Mouse (Mus musculus) hindbrain, embryonic 15.5 days (tissue): ENCODE measurements around the gene Zmiz1. TPM values are rescaled to one million over a fixed set of nuclear protein-coding genes. Genes with fewer than 3 reads are reported as not detected.

ENCODE experiments used
- ATAC-seq: fragments of 200-750 bp; cut with Nextera tagmentation; 2 replicates; pipeline ENCODE4 v1.8.0; 2017; ENCODE audit warnings: low read depth, moderate number of reproducible peaks, moderate TSS enrichment; ENCODE audit not compliant: low FRiP score
- H3K27ac ChIP-seq: fragments of 300-500 bp; sonication (generic); replicated peaks from 2 replicates; pipeline ENCODE4 v1.5.1; 2015; ENCODE audit warnings: mild to moderate bottlenecking, inconsistent platforms
- H3K27me3 ChIP-seq: fragments of 300-500 bp; sonication (generic); 2 replicates; pipeline ENCODE4 v1.6.1; 2015; ENCODE audit warnings: control low read depth, inconsistent platforms
- H3K36me3 ChIP-seq: fragments of 300-500 bp; sonication (generic); 2 replicates; pipeline ENCODE4 v1.6.1; 2015; ENCODE audit warnings: control low read depth, inconsistent platforms
- H3K4me1 ChIP-seq: fragments of 300-500 bp; sonication (generic); replicated peaks from 2 replicates; pipeline ENCODE4 v1.6.1; 2015; ENCODE audit warnings: control low read depth, inconsistent platforms
- H3K4me2 ChIP-seq: fragments of 300-500 bp; sonication (generic); 2 replicates; pipeline ENCODE4 v1.6.1; 2015; ENCODE audit warnings: moderate library complexity, mild to moderate bottlenecking, inconsistent platforms
- H3K4me3 ChIP-seq: fragments of 300-500 bp; sonication (generic); 2 replicates; pipeline ENCODE4 v1.5.1; 2015; ENCODE audit warnings: mild to moderate bottlenecking, inconsistent platforms
- H3K9ac ChIP-seq: fragments of 300-500 bp; sonication (generic); 2 replicates; pipeline ENCODE4 v1.6.1; 2015; ENCODE audit warnings: inconsistent platforms
- H3K9me3 ChIP-seq: fragments of 300-500 bp; sonication (generic); 2 replicates; pipeline ENCODE4 v1.6.1; 2016; ENCODE audit warnings: control low read depth, inconsistent platforms
- WGBS: fragments of 180-500 bp; shearing (Covaris S2); methylation state at CpG from one replicate; pipeline ENCODE4 v1.1.7; 2015; 5-methylcytosine and 5-hydroxymethylcytosine counted together
- polyA plus RNA-seq: library from polyadenylated mRNA; unstranded; fragments of >200 nt; fragmentation: Nextera tagmentation; extraction: Ambion mirVana; gene quantifications from 2 replicates; pipeline ENCODE4 v1.2.1, GENCODE M21; 2015

Gene Zmiz1
- polyA plus RNA-seq, 1 experiment from 2014 or later: 70.9 TPM

DNA sequence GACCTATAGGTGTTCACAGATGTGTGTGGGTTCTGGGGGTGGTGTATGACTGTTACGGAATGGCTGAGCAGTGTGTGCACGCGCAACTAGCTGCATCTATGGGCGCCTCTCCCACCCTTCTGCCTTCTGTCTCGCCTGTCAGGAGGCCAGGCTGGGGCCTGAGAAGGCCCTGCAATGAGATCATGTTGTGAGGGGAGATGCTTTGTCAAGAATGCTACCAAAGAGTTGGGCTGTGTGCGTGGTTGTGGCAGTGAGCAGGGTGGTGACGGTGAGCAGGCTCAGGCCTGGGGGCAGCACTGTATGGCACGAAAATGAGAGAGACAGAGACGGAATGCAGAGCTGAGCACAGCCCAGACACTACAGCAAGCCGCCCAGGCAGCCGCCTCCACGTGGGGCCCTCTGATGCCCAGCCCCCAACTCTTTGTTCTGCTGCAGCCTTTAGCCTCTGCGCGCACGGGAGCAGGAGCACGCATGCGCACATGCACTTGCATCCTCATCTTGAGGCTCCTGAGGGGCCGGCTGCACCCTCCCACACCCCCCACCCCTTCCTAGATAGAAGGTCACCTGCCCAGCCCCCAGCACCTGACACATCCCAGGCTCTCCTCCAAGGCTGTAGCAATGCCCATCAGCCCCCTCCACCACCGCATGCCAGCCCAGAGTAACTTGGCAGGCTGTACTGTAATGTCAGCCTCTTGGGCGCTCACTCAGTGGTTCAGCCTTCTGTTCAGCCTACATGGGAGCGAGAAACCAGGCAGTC is 126.7 kb downstream of the Zmiz1 start:
- Histone ChIP-seq H3K4me2 (peak overlapping the region; percentile 33), H3K36me3 (peaks cover 9% of the 10 kb centered on the region; the same call in 1 of the 2 replicates), H3K4me3 (no peak overlapping the region), H3K9me3 (no peaks in the 10 kb centered on the region), H3K9ac (peak overlapping the region; percentile 40), H3K27me3 (no peaks in the 10 kb centered on the region), H3K27ac (peak overlapping the region; percentile 99), H3K4me1 (peaks cover 71% of the 10 kb centered on the region)
- ATAC-seq: peak; percentile 88
- 12% methylated on average over 21 of the region's 21 CpGs for WGBS

- 14% methylated on average over 10 of the region's 10 CpGs for WGBS
- Histone ChIP-seq H3K9me3 (no peaks in the 10 kb centered on the region), H3K4me3 (no peak overlapping the region), H3K36me3 (peaks cover 9% of the 10 kb centered on the region; the same call in 1 of the 2 replicates), H3K9ac (peak overlapping the region; percentile 29), H3K27me3 (no peaks in the 10 kb centered on the region), H3K4me1 (peaks cover 73% of the 10 kb centered on the region), H3K27ac (peak overlapping the region; percentile 99), H3K4me2 (peak overlapping the region; percentile 33)
- no peak for ATAC-seq
Measured at GRCm38 (mm10) chr14:25586846-25587486, 128.0 kb downstream of the Zmiz1 start.

DNA sequence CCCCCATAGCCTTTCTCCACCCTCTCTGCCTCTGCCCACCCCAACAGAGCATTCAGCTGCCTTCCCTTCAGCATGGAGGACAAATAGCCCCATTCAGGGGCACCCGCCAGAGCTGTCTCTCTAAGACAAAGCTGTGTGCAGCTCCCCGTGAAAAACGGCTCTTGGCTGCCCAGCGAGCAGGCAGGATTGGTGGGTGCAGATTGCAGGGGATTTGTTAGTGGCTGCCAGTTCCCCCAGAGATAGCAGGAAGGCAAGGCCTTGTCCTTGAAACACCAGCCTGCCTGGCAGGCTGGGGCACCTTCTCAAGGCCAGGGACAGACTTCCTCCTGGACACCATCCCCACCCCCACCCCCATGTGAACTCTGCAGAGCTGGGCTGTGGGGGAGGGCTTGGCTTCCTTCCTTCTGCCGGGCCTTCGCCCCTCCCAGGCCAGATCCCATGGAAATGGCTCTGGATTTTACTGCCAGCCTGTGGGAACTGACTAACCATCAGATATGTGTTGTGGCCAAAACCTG is 128.6 kb downstream of the Zmiz1 start:
- H3K4me2 ChIP-seq: peak overlapping the region; percentile 33
- peak overlapping the region; percentile 29 for H3K9ac ChIP-seq
- no peaks in the 10 kb centered on the region for H3K27me3 ChIP-seq
- H3K4me1 ChIP-seq: peaks cover 76% of the 10 kb centered on the region
- H3K9me3 ChIP-seq: no peaks in the 10 kb centered on the region
- H3K4me3 ChIP-seq: no peak overlapping the region
- H3K27ac ChIP-seq: peak overlapping the region; percentile 99
- H3K36me3 ChIP-seq: peaks cover 4% of the 10 kb centered on the region; the same call in 1 of the 2 replicates
- WGBS: 1% methylated on average over 6 of the region's 6 CpGs
- peak; percentile 64 for ATAC-seq

- peaks cover 82% of the 10 kb centered on the region for H3K4me1 ChIP-seq
- peak overlapping the region; percentile 29 for H3K9ac ChIP-seq
- ATAC-seq: no peak
- H3K27ac ChIP-seq: peak overlapping the region; percentile 99
- no peak overlapping the region for H3K4me3 ChIP-seq
- H3K9me3 ChIP-seq: no peaks in the 10 kb centered on the region
- H3K36me3 ChIP-seq: no peaks in the 10 kb centered on the region
- 21% methylated on average over 2 of the region's 2 CpGs for WGBS
- no peaks in the 10 kb centered on the region for H3K27me3 ChIP-seq
- H3K4me2 ChIP-seq: no peak overlapping the region
Measured at GRCm38 (mm10) chr14:25588156-25588555, 129.2 kb downstream of the Zmiz1 start.

DNA sequence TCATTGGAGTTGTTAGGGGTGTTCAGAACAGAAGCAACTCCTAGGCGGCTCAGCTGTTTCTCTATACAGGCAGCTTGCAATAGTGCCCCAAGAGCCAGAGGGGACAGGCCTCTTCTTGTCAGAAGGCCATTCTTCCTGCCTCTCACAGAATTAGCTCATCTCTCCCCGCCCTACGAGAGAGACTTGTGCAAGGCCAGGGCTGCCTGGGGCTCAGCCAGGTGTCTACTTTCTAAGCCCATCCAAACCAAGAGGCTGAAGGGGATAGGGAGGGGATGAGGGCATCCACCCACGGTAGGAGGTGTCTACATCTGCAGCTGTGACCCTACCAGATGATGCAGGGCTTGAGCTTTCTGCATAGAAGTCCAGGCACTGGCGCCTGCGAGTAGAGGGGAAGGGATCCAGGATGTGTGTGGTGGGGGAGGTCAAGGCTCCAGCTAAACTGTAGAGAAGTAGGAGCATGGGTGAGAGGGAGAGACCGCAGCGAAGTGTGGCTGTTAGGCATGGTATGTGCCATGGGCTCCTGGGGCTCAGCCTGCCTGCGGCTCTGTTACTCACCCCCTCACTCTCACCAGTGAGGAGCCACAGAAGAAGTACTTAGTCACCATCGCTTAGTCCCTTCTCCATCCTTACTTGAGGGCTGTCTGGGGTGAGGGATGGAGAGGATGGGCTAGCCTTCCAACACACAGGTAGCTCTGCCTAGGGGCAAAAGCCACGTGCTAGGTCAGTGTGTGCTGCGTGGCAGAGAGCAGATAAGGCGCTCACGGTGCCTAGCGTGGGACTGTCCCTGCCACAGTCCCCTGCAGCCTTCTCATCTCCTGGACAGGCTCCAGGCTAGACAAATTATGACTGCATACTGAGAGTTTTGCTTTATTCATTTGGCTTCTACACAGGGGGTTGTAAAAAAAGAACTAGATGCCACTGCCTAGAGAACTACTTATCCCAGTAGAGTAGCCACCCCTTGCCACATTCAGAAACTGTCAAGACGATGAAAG is 130.3 kb downstream of the Zmiz1 start:
- no peak overlapping the region for H3K9ac ChIP-seq
- H3K4me2 ChIP-seq: no peak overlapping the region
- peak overlapping the region; percentile 99 for H3K27ac ChIP-seq
- peaks cover 86% of the 10 kb centered on the region for H3K4me1 ChIP-seq
- H3K4me3 ChIP-seq: no peak overlapping the region
- H3K27me3 ChIP-seq: no peaks in the 10 kb centered on the region
- no peaks in the 10 kb centered on the region for H3K9me3 ChIP-seq
- ATAC-seq: no peak
- WGBS: 43% methylated on average over 16 of the region's 16 CpGs
- no peaks in the 10 kb centered on the region for H3K36me3 ChIP-seq

DNA sequence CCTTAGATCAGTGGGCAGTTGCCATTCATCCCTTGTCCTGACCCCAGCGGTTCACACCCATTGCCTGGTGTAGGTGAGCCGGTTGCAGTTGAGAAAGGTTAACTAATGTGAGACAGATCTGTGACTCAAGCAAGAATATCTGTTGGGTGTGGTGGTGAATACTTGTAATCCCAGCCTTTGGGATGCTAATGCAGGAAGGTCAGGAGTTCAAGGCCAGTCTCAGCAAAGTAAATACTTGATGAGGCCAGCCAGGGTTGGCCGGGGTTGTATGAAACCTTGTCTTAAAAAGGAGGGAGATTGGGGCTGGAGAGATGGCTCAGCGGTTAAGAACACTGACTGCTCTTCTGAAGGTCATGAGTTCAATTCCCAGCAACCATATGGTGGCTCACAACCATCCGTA is 132.0 kb downstream of the Zmiz1 start:
- H3K27me3 ChIP-seq: no peaks in the 10 kb centered on the region
- no peak for ATAC-seq
- H3K9me3 ChIP-seq: no peaks in the 10 kb centered on the region
- peaks cover 75% of the 10 kb centered on the region for H3K4me1 ChIP-seq
- H3K4me3 ChIP-seq: no peak overlapping the region
- H3K36me3 ChIP-seq: no peaks in the 10 kb centered on the region
- WGBS: 71% methylated on average over 5 of the region's 5 CpGs
- no peak overlapping the region for H3K9ac ChIP-seq
- no peak overlapping the region for H3K4me2 ChIP-seq
- H3K27ac ChIP-seq: no peak overlapping the region

GRCm38 (mm10) chr14:25591426-25591825 is 132.4 kb downstream of the Zmiz1 start:
- Histone ChIP-seq H3K27me3 (no peaks in the 10 kb centered on the region), H3K4me2 (no peak overlapping the region), H3K27ac (no peak overlapping the region), H3K4me3 (no peak overlapping the region), H3K4me1 (peaks cover 71% of the 10 kb centered on the region), H3K9ac (no peak overlapping the region), H3K36me3 (no peaks in the 10 kb centered on the region), H3K9me3 (no peaks in the 10 kb centered on the region)
- WGBS: 93% methylated on average over 1 of the region's 1 CpGs
- no peak for ATAC-seq

GRCm38 (mm10) chr14:25592522-25592921 is 133.5 kb downstream of the Zmiz1 start:
- 44% methylated on average over 6 of the region's 6 CpGs for WGBS
- Histone ChIP-seq H3K27ac (peak overlapping the region; percentile 56; the same call in 1 of the 2 replicates), H3K9ac (no peak overlapping the region), H3K4me2 (no peak overlapping the region), H3K36me3 (no peaks in the 10 kb centered on the region), H3K9me3 (no peaks in the 10 kb centered on the region), H3K4me1 (peaks cover 60% of the 10 kb centered on the region), H3K27me3 (no peaks in the 10 kb centered on the region), H3K4me3 (no peak overlapping the region)
- ATAC-seq: no peak

DNA sequence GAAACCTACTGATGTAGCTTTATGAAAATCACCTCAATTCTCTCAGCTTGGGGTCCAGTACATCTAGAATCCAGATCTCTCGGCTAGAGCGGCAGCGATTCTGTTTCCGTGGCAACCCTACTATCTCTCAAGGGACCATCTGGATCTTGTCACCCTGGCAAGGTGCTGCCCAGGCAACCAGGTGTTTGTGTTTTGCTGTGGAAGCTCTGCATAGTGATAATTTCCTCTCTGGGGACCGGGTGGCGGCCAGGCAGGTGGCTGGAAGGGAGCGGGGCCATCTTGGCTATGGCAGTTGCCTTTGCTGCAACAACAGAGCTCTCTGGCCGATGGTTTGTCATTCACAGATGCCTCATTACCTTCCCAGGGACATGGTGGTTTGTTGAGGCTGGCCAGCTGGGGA is 134.9 kb downstream of the Zmiz1 start:
- H3K9me3 ChIP-seq: no peaks in the 10 kb centered on the region
- H3K27me3 ChIP-seq: no peaks in the 10 kb centered on the region
- H3K27ac ChIP-seq: peak overlapping the region; percentile 56
- no peak overlapping the region for H3K4me3 ChIP-seq
- ATAC-seq: no peak
- H3K36me3 ChIP-seq: no peaks in the 10 kb centered on the region
- 49% methylated on average over 8 of the region's 8 CpGs for WGBS
- no peak overlapping the region for H3K9ac ChIP-seq
- H3K4me1 ChIP-seq: peaks cover 57% of the 10 kb centered on the region
- no peak overlapping the region for H3K4me2 ChIP-seq

GRCm38 (mm10) chr14:25594611-25595010 is 135.6 kb downstream of the Zmiz1 start:
- ATAC-seq: no peak
- no peak overlapping the region for H3K9ac ChIP-seq
- H3K4me3 ChIP-seq: no peak overlapping the region
- peaks cover 55% of the 10 kb centered on the region for H3K4me1 ChIP-seq
- H3K27me3 ChIP-seq: no peaks in the 10 kb centered on the region
- peak overlapping the region; percentile 56 for H3K27ac ChIP-seq
- H3K36me3 ChIP-seq: no peaks in the 10 kb centered on the region
- WGBS: 64% methylated on average over 4 of the region's 4 CpGs
- no peaks in the 10 kb centered on the region for H3K9me3 ChIP-seq
- no peak overlapping the region for H3K4me2 ChIP-seq

DNA sequence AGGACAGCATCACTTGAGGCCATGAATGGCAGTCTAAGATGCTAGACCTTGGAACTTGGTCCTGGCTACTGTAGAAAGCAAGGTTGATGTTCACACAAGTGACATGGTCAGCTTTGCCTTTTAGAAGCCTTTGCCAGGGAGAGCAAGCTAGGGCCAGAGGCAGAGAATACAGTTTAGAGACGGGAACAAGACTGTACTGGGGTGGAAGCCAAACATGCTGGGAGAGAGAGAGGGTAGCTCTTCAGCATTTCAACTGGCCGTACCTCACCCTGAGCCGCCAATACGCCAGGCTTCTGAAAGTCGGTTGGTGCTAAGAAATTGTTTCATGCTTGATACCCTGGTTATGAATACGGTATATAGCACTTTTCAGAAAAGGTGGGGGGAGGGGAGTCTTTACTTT is 140.0 kb downstream of the Zmiz1 start:
- WGBS: 62% methylated on average over 6 of the region's 6 CpGs

More for the DNA sequence above, 140.0 kb downstream of the Zmiz1 start:
- no peak overlapping the region for H3K9ac ChIP-seq
- peak overlapping the region; percentile 46; the same call in 1 of the 2 replicates for H3K27ac ChIP-seq
- no peak for ATAC-seq
- no peak overlapping the region for H3K4me2 ChIP-seq
- H3K9me3 ChIP-seq: no peaks in the 10 kb centered on the region
- no peak overlapping the region for H3K4me3 ChIP-seq
- no peaks in the 10 kb centered on the region for H3K36me3 ChIP-seq
- H3K4me1 ChIP-seq: peaks cover 58% of the 10 kb centered on the region
- no peaks in the 10 kb centered on the region for H3K27me3 ChIP-seq
